Mouse (Mus musculus): ENCODE measurements around the gene Ccp110.

Gene Ccp110

DNA sequence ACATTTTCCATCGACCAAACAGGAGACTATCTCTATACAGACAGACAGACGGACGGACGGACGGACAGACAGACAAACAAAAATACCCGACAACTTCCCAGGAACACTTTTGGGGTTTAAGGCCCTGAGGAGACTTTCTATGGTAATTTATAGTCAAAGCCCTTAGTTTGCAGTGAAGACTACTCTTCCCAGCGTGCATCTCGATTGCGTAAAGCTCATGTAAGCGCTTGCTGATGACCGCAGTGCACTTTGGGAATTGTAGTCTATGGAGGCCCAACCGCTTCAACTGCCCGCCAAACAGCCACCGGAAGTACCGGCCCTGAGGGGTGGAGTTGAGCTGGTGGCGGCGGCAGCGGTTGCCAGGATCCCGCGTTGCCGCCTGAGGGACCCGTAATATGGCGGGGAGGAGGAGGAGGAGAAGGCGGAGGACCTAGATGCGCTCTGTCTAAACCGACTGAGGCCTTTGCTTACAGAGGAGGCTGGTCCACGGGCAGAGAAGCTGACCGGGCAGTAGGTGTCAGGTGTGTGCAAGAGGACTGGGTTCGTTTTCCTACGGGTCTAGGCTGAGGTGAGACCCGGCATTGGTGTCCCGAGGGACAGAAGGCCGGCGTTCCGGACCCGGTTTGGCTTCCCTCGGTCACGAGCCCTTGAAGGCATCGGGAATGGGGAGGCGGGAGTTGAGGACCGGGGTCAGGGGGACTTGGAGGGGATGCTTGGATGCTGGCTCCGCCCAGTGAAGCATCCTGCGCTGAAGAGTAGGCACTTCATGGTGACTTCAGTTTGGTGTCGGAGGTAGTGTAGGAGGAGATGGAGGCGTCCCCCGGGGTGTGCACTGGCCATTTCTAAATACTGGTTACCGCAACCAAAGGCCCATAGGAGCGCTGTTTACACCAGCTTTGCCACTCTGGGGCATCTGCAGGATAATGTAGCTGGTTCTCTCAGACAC is at the start of gene Ccp110:
Ccp110 (plus strand) TSS at position 325 of the 946 bp plus-strand sequence.
- peak; percentile 98 for DNase-seq (ENCODE audit: low spot score)

DNA sequence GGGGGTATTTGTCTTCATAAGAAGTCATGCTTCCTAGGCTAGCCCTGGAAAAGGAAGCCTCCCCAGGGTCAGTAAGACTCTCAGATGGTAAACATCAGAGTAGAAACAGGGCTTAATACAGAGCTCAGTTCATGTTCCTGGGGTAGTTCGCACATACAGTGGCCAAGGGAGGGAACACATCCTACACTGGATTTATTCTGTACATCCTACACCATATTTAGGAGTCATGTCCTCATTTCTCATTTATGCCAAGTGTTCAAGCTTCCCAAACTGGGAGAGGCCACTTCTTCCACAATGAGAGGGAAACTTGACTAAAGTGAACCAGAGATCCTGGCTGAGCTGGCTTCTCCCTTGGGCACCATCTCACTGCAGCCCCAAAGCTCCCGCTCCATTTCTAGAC is 44.6 kb upstream of the Ccp110 start:
- no peak for DNase-seq (ENCODE audit: low spot score)

DNA sequence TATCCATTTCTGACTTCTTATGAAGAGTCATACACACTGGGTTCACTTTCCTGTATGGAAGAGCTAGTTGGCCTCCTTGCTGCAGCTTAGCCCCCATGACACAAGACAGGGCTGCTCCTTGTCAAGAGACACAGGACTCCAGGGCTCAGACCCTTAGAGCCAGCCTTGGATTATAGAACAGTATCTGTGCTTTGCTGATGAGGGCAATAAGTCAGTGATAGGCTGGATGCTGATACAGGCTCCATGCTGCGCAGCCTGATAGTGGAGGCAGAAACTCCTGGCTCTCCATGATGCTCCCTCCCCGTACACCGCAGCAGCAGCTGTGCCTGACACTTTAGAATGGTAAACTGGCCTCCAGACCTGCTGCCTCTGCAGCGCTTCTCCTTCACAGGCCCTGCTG is 42.2 kb upstream of the Ccp110 start:
- no peak for DNase-seq (ENCODE audit: low spot score)

DNA sequence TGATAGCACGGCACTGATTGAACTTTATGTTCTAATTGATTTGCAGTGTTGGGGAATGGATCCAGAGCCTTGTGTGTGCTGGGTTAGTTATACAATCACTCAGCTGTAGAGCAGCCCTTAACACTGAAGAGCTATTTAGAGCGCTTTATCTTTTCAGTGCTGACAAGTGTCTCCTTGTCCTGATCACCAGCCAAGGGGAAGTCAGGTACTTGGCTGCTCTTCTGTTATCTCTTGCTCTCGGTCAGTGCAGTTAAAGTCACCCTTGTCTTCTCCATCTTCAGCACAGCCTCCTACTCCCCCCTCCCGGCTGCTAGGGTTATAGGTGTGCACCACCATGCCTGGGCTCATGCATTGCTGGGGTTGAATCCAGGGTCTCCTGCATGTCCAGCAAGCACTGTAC is 35.5 kb upstream of the Ccp110 start:
- no peak for DNase-seq (ENCODE audit: low spot score)

DNA sequence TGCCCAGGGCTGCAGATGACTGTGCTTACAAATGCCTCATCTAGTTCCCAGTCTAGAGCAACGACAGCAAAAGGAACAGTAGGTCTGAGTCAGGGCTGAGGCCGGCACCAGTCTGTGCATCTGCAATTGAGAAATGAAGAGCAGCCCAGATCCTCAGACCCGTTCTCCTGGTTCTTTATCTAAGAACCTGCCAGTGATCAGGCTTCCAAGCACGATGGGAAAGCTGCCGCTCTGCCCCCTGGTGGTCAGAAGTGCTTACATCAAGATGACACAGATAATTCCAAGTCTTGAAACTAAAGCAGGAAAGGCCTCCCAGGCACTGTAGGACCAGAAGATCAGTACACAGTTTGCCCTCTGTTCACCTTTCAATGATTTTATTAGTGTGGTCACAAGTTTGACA is 24.2 kb upstream of the Ccp110 start:
- peak; percentile 90 for DNase-seq (ENCODE audit: low spot score)

DNA sequence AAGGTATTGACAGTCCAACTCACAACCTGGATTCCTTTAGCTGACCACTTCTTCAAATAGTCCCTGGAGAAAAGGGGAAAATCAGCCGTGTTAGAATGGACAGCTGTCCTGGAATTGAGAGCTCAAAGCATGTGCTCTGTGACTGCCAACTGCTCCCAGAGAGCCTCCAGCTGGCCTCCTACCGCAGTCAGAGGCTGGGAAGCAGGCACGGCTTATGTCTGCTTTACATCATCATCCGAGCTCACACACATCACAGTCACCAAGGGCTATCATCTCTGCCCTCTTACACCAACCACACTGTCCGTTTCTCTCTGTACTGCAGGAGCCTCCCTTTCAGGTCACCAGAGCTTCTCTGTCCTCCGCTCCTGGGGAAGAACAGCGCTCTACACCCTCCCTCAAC is 23.3 kb upstream of the Ccp110 start:
- no peak for DNase-seq (ENCODE audit: low spot score)

DNA sequence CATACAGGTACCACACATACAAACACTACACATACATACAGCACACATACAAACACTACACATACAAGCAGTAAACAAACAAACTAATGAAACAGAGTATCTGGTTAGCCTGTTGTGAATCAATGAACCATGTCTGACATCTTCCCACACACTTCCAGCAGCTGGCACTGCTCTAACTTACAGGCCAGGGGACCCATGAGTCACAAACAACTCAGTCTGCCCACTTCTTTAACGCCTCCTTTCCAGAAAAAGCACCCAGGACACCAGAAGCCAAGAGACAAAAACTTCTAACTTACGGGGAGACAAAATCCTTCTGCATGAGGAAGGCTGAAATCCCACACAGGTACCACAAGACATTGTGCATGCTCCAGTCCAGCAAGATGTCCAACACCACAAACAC is 21.1 kb upstream of the Ccp110 start:
- no peak for DNase-seq (ENCODE audit: low spot score)

DNA sequence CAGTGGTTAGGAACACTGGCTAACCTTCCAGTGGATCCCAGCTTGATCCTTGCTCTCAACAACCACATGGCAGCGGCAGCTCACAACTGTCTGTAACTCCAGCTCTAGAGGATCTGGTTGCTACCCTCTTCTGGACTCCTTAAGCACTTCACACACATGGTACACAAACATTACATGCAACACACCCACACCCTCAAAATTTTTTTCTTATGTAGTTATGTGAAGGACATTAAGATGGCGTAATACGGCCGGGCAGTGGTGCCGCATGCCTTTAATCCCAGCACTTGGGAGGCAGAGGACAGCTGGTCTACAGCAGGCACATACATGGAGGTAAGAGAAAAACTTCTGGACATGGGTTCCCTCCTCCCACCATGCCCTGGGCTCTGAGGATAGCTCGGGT is 16.2 kb upstream of the Ccp110 start:
- no peak for DNase-seq (ENCODE audit: low spot score)

DNA sequence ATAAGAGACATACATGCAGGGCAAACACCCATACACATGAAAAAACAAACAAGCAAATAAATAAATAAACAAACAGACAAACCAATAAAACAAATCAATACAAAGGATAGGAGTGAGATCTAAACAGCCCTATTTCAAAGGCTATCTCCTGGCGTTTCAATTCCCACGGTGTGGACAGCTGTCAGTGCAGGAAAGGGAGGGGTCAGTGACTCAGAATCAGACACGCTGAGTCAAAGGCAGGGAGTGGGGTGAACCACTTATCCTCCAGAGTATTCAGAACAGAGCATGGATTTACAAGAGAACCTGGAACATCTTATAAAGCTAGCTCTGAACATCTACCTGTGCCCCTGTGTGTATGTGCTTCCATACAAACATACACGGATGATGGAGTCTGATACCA is 15.2 kb upstream of the Ccp110 start:
- no peak for DNase-seq (ENCODE audit: low spot score)

DNA sequence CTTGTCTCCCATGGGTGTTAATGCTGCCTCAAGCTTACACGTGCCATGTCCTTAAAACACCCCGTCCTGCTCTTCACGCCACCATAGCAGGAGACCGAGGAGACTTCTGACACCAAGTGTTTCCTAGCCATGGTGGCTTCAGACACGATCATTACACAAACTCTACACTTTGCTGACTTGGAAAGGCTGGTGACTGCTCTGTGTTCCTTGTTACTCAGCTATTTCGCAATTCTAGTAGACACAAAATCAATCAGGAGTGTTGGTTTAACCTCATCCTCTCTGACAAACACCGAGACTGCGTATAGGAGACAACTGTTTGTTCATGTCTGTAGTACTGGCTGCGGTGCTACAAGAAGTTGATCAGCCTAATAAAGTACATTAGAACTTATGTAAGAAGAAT is 13.5 kb upstream of the Ccp110 start:
- DNase-seq (ENCODE audit: low spot score): no peak

DNA sequence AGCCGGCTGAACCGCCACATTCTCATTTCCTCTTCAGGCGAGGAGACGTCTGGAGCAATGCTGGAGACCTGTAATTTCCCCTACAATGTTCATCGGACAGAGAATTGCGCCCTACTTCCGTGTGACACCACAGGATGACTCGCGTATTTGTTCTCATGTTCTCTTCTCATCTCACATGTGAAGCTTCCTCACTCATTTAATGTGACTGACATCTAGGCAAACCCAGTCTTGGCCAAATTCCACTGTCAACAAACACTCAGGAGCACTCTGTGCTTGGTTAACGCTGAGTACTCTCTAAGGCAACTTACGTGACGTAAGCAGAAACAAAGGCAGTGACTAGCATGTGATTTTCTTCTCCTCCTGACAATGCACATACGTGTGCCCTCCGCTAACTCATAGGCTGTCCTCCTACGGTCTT is 9.2 kb upstream of the Ccp110 start:
- DNase-seq (ENCODE audit: low spot score): no peak

DNA sequence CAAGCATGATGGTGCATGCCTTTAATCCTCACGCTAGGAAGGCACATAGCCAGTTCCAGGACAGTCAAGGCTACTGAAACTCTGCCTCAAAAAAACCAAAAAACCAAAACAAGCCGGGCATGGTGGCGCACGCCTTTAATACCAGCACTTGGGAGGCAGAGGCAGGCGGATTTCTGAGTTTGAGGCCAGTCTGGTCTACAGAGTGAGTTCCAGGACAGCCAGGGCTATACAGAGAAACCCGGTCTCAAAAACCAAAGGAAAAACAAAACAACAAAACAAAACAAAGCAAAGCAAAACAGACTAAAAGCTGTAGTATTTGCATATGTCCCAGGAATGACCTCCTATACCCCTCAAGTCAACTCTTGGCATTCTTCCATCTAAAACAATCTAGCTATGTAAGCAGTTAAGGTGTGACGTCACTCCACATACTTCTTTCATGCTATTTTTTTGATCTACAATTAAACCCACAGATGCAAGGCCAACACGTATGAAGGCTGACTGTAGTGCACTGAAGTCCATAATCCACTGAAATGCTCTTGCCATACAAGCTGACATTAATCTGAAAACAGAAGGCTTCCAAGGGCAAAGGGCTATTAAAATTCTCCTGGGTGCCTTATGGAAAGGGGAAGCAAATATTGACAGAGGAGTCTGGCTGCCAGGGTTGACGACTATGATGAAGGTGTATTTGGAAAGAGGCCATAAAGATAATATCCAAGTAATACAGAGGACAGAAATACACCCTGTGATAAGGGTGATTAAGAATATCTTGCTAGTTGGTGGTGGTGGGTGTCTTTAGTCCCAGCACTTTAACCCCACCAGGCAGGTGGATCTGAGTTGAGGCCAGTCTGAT is 8.1 kb upstream of the Ccp110 start:
- DNase-seq (ENCODE audit: low spot score): peak; percentile 3

DNA sequence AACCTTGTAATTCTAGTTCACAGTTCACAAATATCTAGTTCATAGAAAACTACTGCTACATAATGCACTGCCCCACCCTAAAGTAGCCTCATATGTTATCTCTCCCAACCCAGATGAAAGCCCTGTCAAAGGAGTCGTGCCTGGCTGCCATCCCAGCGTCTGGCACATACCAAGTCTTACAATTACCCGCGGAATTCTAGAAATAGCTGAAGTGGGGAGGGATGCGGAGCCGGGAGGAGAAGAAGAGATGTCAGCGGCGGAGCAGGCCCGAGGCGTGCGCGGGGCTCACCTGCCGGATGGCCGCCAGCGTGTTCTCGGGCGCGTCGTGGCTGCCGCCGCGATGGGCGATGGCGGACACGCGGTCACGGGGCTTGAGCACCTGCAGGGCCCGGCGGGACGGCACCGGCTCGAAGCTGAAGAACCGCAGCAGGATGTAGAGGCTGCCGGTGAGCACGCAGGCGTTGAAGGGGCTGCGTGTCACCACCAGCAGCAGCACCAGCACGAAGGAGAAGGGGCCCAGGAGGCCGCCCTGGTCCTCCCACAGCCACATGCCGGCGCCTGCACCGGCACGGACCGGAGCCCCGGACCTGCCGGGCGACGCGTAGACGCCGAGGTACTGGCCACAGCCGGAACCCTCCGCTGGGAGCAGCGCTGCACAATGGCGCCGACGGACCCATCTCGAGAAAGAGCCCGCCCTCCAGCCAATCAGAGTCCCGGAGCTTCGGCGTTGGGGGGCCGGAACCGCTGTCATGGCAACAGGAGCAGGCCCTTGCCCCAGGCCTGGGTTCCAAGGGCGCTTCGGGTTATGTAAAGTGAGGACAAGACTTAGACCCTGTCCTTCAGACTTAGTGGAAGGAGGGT is 7.0 kb upstream of the Ccp110 start, which contains the start of gene Gde1:
Gde1 (minus strand) TSS at position 678 of the 861 bp plus-strand sequence.
- peak; percentile 96 for DNase-seq (ENCODE audit: low spot score)

DNA sequence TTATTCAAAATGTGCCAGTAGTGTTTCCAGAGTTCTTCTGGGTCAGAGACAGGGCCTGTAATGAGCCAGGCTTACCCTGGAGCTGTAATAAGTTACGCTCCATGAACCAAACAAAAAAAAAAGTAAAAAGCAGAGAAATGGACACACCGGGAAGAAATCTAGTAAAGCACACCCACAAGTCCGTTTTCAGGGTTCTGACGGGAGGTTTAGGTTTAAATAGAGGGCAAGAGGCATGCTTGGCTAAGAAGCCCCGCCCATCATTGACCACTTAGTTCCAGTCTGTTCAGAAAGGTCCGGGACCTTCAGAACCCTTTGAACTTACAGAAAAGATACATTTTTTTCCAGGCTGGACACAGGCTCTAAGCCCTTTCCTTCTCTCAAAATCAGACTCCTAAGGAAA is 6.3 kb upstream of the Ccp110 start:
- peak; percentile 21 for DNase-seq (ENCODE audit: low spot score)

DNA sequence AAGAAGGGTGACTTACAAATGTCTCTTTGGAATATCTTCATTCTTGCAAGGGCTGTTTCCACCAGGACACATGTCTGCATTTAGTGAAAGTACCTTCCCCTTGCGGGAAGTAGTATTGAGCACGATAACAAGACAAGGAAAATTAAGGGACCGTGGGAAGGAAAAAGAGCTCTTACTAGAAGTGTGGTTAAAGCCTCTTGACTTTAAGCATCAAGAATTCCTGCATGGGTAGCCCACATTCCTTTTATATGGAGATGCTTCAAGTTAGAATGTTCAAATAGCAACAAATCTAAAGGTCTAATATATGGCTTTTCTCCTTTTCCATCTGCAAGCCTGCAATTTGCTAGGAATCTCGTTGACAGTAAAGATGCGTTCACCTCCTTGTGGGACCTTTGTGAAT is 5.9 kb upstream of the Ccp110 start:
- no peak for DNase-seq (ENCODE audit: low spot score)

DNA sequence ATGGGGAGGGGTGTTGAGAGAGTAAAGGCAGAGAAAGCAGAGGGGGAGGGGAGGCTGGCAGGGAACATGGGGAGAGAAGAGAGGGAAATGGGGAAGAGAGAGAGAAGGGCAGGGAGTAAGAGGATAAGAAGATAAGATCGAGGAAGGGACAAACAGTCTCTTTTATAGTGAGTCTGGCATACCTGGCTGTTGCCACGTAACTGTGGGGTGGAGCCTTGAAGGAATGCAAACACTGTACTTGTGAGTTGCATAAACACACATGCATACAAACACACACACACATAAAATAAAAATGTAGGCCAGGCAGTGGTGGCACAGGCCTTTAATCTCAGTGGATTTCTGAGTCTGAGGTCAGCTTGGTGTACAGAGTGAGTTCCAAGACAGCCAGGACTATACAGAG is 5.1 kb upstream of the Ccp110 start:
- no peak for DNase-seq (ENCODE audit: low spot score)

DNA sequence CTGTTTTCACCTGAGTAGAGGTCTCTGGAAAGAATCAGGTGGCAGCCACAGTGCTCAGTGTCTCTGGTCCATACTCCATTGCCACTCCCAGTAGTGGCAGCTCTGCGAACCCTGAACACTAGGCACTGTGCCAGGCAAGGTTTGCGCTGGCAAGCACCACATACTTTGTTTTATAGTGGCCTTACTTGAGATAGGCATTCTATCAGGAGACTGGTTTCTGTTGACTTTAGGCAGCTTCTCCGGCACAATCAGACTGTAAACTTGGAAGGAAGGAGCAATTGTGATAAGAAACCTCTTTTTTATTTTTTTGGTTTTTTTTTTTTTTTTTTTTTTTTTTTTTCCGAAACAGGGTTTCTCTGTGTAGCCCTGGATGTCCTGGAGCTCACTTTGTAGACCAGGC is 4.3 kb upstream of the Ccp110 start:
- no peak for DNase-seq (ENCODE audit: low spot score)

DNA sequence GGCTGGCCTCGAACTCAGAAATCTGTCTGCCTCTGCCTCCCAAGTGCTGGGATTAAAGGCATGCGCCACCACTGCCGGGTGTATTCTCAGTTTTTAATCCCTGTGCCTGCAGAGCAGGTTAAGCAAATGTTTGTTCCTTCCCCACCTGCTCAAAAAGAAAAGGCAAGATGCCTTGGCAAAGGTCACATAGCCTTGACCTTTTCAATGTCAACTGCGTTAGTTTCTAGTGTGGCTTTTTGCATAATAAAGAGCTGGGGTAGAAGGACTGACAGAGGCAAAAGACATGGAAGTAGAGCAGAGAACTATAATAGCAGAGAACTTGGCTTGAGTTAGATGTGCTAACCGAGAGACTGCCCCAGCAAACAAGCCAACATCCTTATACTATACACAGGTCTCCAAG is 1.6 kb upstream of the Ccp110 start:
- DNase-seq (ENCODE audit: low spot score): no peak

DNA sequence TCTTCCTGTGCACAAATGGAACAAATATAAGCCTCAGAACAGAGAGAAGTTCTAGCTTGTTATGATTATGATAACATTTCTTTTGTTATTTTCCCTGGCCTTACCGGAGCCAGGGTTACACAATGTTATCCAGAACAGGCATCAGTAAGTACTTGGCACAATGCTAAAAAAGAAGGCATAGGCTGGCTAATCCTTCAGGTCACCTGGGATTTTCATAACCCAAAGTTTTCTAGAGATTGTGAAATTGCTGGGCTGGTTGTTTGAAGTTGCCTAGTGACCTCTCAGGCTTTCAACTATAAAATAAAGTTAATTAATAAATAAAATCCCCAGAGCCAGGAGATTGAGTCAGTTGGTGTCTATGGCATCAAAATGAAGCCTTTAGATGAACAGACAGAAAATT is 2.5 kb downstream of the Ccp110 start:
- no peak for DNase-seq (ENCODE audit: low spot score)

DNA sequence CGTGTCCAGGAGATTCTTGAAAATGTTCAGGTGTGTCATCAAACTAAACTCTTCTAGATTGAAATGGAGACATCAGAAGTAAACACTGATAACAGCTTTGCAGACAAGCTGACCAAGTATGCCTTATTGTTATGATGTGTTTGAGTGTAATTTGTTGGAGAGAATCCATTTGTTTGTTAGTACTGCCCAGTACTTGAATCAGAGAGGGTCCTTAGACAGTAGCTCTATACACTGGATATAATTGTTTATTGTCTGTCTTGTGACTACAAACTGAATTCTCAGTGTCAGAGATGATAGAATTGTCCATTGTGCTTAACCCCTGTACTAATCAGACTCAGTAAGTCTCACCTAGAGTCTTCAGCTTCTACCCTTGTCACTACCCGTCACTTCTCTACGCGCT is 5.7 kb downstream of the Ccp110 start:
- DNase-seq (ENCODE audit: low spot score): no peak

DNA sequence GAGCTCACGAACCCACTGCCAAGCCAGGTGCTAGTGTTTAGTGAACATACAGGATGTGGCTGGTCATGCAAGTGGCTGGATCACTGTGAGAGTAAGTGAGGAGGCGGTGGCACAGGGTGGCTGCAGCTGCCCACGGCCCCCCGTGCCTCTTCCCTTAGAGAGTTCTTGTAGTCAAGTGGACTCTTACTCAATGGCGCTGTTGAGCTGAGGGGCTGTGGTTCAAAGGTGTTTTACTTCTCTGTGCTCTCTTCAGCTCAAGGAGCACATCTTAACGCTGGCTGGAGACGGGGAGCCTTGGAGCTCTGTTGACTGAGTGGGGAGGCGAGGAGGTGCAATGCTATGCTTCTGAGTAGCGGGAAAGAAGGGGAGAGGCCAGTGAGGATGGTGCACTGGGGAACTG is 11.6 kb downstream of the Ccp110 start:
- no peak for DNase-seq (ENCODE audit: low spot score)

DNA sequence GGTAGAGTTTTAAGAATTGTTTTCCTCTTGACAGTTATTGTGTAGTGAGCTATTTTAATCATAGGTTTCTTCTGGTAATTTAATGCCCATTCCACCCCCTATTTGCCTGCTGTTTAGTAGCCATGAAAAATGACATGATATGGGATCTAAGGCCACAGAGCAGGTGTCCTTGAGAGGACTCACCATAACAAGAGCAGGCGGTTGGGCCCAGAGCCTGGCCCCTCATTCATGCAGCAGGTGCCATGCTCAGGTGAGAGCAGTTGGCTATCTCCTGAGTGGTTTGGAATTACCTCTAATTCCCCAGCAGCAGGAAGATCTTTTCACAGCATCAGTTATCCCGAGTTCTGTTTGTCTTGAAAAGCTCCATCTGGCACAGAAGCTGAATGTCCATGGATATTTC is 13.1 kb downstream of the Ccp110 start:
- no peak for DNase-seq (ENCODE audit: low spot score)
